Comparison of ENCODE assay signal across 8 mouse cellular contexts in genomic region chr6:121462628-121463340, GRCm38 (mm10). TPM values are rescaled to one million over a fixed set of nuclear protein-coding genes. Genes with fewer than 3 reads are reported as not detected.
DNase-seq lines count a peak whose midpoint lies in the region; ATAC-seq and TF ChIP-seq lines count a peak whose summit lies in the region.

No protein-coding gene starts in this region.

- DNase-seq in heart, postnatal 14 days: no peak
- peak; percentile 40 to 46 for DNase-seq in right cerebral cortex, adult 2 months (ENCODE audit: low spot score in 2 of 2)
- DNase-seq in right cerebral cortex, adult 18-20 months: no peak
- DNase-seq in stomach, postnatal 0 days (ENCODE audit: low spot score): peak; percentile 20
- DNase-seq in adrenal gland, adult (ENCODE audit: inconsistent age in 2 of 2, low spot score in 1 of 2): no peak
- DNase-seq in cerebellum, adult 9-10 months: no peak

- intact Hi-C loops in heart, postnatal 14 days (cut with DNase I): no loop called here

- peaks cover 5% of the 10 kb centered on the region for H3K4me1 ChIP-seq in heart, embryonic 12.5 days (replicated peaks)
- peaks cover 11% of the 10 kb centered on the region for H3K4me1 ChIP-seq in limb, embryonic 13.5 days
- no peaks in the 10 kb centered on the region for H3K4me1 ChIP-seq in stomach, postnatal 0 days (replicated peaks; ENCODE audit: control insufficient read depth, insufficient read depth)

- peak overlapping the region; percentile 49 for H3K4me2 ChIP-seq in heart, embryonic 12.5 days
- peak overlapping the region; percentile 54 for H3K4me2 ChIP-seq in limb, embryonic 13.5 days (replicated peaks)
- no peak overlapping the region for H3K4me2 ChIP-seq in stomach, postnatal 0 days (replicated peaks; ENCODE audit: low read depth)

- no peaks in the 10 kb centered on the region for H3K9me3 ChIP-seq in heart, embryonic 12.5 days (replicated peaks)
- H3K9me3 ChIP-seq in limb, embryonic 13.5 days: no peaks in the 10 kb centered on the region
- H3K9me3 ChIP-seq in stomach, postnatal 0 days (ENCODE audit: control insufficient read depth, low read length): no peaks in the 10 kb centered on the region

- peaks cover 59% of the 10 kb centered on the region for H3K27me3 ChIP-seq in heart, embryonic 12.5 days (replicated peaks)
- H3K27me3 ChIP-seq in limb, embryonic 13.5 days: peaks cover 45% of the 10 kb centered on the region
- no peaks in the 10 kb centered on the region for H3K27me3 ChIP-seq in stomach, postnatal 0 days (ENCODE audit: control insufficient read depth, insufficient read depth, low read length)

- no peaks in the 10 kb centered on the region for H3K36me3 ChIP-seq in heart, embryonic 12.5 days
- no peaks in the 10 kb centered on the region for H3K36me3 ChIP-seq in limb, embryonic 13.5 days
- H3K36me3 ChIP-seq in stomach, postnatal 0 days (ENCODE audit: control insufficient read depth, insufficient read depth, low read length): no peaks in the 10 kb centered on the region

- 0 out of 2 replicates have a peak, but pooled peaks have one; percentile 11 for ATAC-seq in heart, embryonic 12.5 days (ENCODE audit: insufficient number of reproducible peaks, low FRiP score)
- ATAC-seq in limb, embryonic 13.5 days (ENCODE audit: low FRiP score, low read depth): no peak
- ATAC-seq in stomach, postnatal 0 days (ENCODE audit: low FRiP score, low TSS enrichment): no peak

- H3K27ac ChIP-seq in heart, embryonic 12.5 days (ENCODE audit: poor library complexity, severe bottlenecking): no peak overlapping the region
- H3K27ac ChIP-seq in limb, embryonic 13.5 days: no peak overlapping the region
- no peak overlapping the region for H3K27ac ChIP-seq in stomach, postnatal 0 days (replicated peaks)

- no peak for TF ChIP-seq EP300 in stomach, postnatal 0 days (optimal IDR thresholded peaks at IDR 0.05)

- 3% methylated on average over 25 of the region's 28 CpGs for WGBS in heart, embryonic 12.5 days
- 5% methylated on average over 28 of the region's 28 CpGs for WGBS in limb, embryonic 13.5 days
- WGBS in stomach, postnatal 0 days: 6% methylated on average over 27 of the region's 28 CpGs

- H3K4me3 ChIP-seq in heart, embryonic 12.5 days: 0 out of 2 replicates have a peak overlapping the region, but pooled peaks have one; percentile 1
- H3K4me3 ChIP-seq in limb, embryonic 13.5 days: peak overlapping the region; percentile 18; the same call in 1 of the 2 replicates
- H3K4me3 ChIP-seq in stomach, postnatal 0 days (ENCODE audit: low read depth, low read length): no peak overlapping the region

- TF ChIP-seq CTCF in stomach, postnatal 0 days (IDR thresholded peaks at IDR 0.05; ENCODE audit: low read depth): no peak

- no peak overlapping the region for H3K9ac ChIP-seq in heart, embryonic 12.5 days
- no peak overlapping the region for H3K9ac ChIP-seq in limb, embryonic 13.5 days
- H3K9ac ChIP-seq in stomach, postnatal 0 days (ENCODE audit: low read length): no peak overlapping the region

RNA-seq across cellular contexts. Expression of gene Iqsec3, which starts 10.7 kb away (rescaled TPM):
- polyA plus RNA-seq in heart, embryonic 12.5 days (2016; fragmentation: Nextera tagmentation; extraction: Ambion mirVana): not detected in 2 replicates
- under 1 TPM; 0.78 to 0.84 TPM for total RNA-seq in heart, postnatal 14 days (2021)
- polyA plus RNA-seq in limb, embryonic 13.5 days (2015; fragmentation: Nextera tagmentation; extraction: Ambion mirVana): 0.11 and 0.20 TPM in 2 replicates
- polyA plus RNA-seq in stomach, postnatal 0 days (2015; fragmentation: Nextera tagmentation; extraction: Ambion mirVana): 0.12 and 0.19 TPM in 2 replicates

Comparison
In these comparisons a context has a peak if more than half of its experiments do, and no peak if none do; other contexts are left out.
1. DNase-seq: peak in right cerebral cortex, adult 2 months (2 of 2) and stomach, postnatal 0 days (single experiment); none in heart, postnatal 14 days (0 of 2), right cerebral cortex, adult 18-20 months (single experiment), adrenal gland, adult (0 of 2) and cerebellum, adult 9-10 months (single experiment).